Mouse (Mus musculus): ENCODE measurements around the gene Ak6.

The Ak6 gene

GRCm38 (mm10) chr13:100669291-100670022 lies 18.7 kb downstream of the Ak6 start, which contains the start of gene Ccdc125:
Gene Ccdc125, plus strand, starts transcription at chr13:100669717.
- no peak for DNase-seq (ENCODE audit: low spot score)

- no peak for DNase-seq (ENCODE audit: low spot score)
Measured at GRCm38 (mm10) chr13:100670181-100670741, 19.5 kb downstream of the Ak6 start.

GRCm38 (mm10) chr13:100675936-100676635 lies 25.3 kb downstream of the Ak6 start:
- DNase-seq (ENCODE audit: low spot score): no peak

GRCm38 (mm10) chr13:100681615-100682014 lies 30.8 kb downstream of the Ak6 start:
- no peak for DNase-seq (ENCODE audit: low spot score)

DNA sequence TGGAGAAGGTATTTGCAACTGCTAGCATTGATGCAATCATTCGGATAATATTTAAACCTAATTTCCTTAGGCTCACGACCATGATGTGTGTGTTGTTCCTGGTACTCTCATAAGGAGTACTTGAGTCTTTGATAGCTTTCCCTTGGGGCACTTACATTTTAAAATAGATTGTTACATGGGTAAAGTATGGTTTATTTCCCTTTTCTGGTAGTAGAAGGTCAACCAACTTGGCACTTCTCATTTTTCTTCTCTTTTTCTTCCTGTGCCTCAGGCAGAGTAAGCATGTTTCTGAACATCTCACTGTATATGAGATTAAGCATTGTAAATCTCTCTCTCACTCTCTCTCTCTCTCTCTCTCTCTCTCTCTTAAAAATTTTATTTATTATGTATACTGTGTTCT lies 32.1 kb downstream of the Ak6 start:
- no peak for DNase-seq (ENCODE audit: low spot score)

DNA sequence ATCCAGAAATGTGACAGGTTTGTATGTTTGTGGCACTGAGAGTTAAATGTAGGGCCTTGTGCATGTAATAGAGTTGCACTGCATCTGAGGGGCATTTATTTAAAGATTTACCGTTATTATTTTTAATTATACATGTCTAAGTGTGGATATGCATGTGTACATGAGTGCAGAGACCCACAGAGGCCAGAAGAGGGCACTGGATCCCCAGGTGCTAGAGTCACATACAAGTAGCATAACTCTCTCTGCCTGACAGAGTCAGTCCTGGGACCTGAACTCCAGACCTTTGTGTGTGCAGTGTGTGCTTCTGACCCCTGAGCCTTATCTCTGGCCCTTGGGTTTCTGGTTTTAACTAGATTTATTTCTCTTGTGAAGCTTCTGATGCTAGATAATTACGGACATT lies 33.6 kb downstream of the Ak6 start:
- no peak for DNase-seq (ENCODE audit: low spot score)

GRCm38 (mm10) chr13:100687513-100687912 lies 36.7 kb downstream of the Ak6 start:
- DNase-seq (ENCODE audit: low spot score): no peak

GRCm38 (mm10) chr13:100697541-100697940 lies 46.8 kb downstream of the Ak6 start:
- no peak for DNase-seq (ENCODE audit: low spot score)

DNA sequence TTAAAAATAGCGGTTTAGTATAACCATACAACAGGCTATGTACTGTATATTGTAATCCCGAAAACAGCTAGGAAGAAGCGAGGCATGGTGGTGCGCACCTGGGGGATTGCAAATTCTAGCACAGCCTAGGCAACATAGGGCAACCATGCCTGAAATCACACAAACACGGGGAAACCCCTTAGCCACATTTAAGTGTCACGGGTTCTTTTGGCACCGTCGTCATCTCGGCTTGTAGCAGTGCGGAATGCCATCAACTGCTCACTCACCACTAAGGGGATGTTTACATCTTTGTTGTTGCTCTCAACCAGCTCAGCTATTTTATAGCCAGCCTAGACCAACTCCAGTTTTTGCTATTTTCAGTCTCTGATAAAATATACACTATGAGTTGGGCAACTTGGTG lies 48.1 kb downstream of the Ak6 start:
- no peak for DNase-seq (ENCODE audit: low spot score)

DNA sequence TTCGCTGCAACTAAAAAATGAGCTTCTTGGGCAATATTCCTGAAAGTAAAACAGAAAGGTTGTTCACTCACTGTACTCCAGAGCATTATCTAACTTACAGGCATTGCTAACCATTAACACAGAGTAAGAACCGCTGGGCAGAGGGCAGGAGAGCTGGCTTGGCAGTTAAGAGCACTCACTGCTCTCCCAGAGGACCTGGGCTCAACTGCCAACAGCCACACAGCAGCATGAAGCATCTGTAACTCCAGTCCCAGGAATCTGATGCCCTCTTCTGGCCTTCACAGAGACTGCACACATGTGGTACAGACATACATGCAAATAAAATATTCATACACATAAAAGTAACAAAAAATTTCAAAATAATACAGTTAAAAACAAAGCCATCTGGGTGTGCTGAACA lies 52.7 kb downstream of the Ak6 start:
- DNase-seq (ENCODE audit: low spot score): no peak

DNA sequence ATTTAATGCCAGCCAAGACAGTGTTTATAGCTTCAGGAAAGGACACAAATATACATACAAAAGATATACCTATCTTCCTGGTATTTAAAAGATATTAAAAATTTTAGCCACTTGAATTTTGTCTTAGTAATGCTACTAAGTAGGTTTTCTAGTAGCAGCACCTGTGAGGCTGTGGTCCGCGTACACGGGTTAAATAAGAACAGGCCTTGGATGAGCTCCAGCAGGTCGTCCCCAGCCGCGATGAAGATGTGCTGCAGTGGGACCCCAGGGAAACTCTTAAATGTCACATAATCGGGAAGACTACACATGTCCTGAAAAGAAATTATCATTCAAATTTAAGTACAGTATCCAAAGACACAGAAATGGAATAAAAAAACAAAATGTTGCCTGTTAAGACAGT lies 55.4 kb downstream of the Ak6 start:
- no peak for DNase-seq (ENCODE audit: low spot score)

DNA sequence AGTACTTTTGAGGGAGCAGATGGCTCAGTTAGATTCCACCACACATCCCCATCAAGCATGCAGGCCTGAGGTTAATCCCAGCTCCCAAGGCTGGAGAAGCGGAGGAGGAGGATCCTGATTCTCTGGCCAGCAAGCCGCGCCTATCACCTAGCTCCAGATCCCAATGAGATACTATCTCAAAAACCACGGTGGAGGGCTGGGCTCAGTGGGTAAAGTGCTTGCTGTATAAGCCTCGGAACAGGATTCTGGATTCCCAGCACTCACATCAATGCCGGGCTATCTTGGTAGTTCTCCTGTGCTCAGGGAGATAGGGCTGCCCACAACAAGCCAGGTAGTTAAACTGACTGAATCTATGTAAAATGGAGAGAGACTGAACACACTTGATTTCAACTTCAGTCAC lies 64.7 kb downstream of the Ak6 start:
- no peak for DNase-seq (ENCODE audit: low spot score)

Measured in left cerebral cortex, adult 11 months (tissue).